Mouse (Mus musculus): Measurements from ENCODE around the gene Pim3.

The Pim3 gene

GRCm38 (mm10) chr15:88837199-88837932, 24.6 kb upstream of the Pim3 start:
- DNase-seq (ENCODE audit: low read depth, low spot score): peak; percentile 69

- DNase-seq (ENCODE audit: low read depth, low spot score): no peak
Measured at GRCm38 (mm10) chr15:88837977-88838376, 24.0 kb upstream of the Pim3 start.

- DNase-seq (ENCODE audit: low read depth, low spot score): no peak
Measured at GRCm38 (mm10) chr15:88839271-88839670, 22.7 kb upstream of the Pim3 start.

GRCm38 (mm10) chr15:88840126-88840525, 21.9 kb upstream of the Pim3 start:
- DNase-seq (ENCODE audit: low read depth, low spot score): no peak

GRCm38 (mm10) chr15:88841160-88841559, 20.8 kb upstream of the Pim3 start:
- no peak for DNase-seq (ENCODE audit: low read depth, low spot score)

GRCm38 (mm10) chr15:88841580-88842299, 20.2 kb upstream of the Pim3 start:
- DNase-seq (ENCODE audit: low read depth, low spot score): no peak

- no peak for DNase-seq (ENCODE audit: low read depth, low spot score)
Measured at GRCm38 (mm10) chr15:88842300-88842673, 19.7 kb upstream of the Pim3 start.

- DNase-seq (ENCODE audit: low read depth, low spot score): no peak
Measured at GRCm38 (mm10) chr15:88843486-88844097, 18.4 kb upstream of the Pim3 start.

- no peak for DNase-seq (ENCODE audit: low read depth, low spot score)
Measured at GRCm38 (mm10) chr15:88844966-88845365, 17.0 kb upstream of the Pim3 start.

- no peak for DNase-seq (ENCODE audit: low read depth, low spot score)
Measured at GRCm38 (mm10) chr15:88848661-88849060, 13.3 kb upstream of the Pim3 start.

GRCm38 (mm10) chr15:88849621-88850020, 12.4 kb upstream of the Pim3 start:
- no peak for DNase-seq (ENCODE audit: low read depth, low spot score)

GRCm38 (mm10) chr15:88850146-88850826, 11.7 kb upstream of the Pim3 start:
- no peak for DNase-seq (ENCODE audit: low read depth, low spot score)

- no peak for DNase-seq (ENCODE audit: low read depth, low spot score)
Measured at GRCm38 (mm10) chr15:88851076-88851475, 10.9 kb upstream of the Pim3 start.

GRCm38 (mm10) chr15:88851507-88852149, 10.4 kb upstream of the Pim3 start:
- DNase-seq (ENCODE audit: low read depth, low spot score): no peak

GRCm38 (mm10) chr15:88853106-88853505, 8.9 kb upstream of the Pim3 start:
- no peak for DNase-seq (ENCODE audit: low read depth, low spot score)

GRCm38 (mm10) chr15:88854119-88854968, 7.6 kb upstream of the Pim3 start:
- DNase-seq (ENCODE audit: low read depth, low spot score): no peak

- DNase-seq (ENCODE audit: low read depth, low spot score): no peak
Measured at GRCm38 (mm10) chr15:88854969-88855830, 6.8 kb upstream of the Pim3 start.

- no peak for DNase-seq (ENCODE audit: low read depth, low spot score)
Measured at GRCm38 (mm10) chr15:88855896-88856417, 6.0 kb upstream of the Pim3 start.

GRCm38 (mm10) chr15:88856613-88857012, 5.4 kb upstream of the Pim3 start:
- no peak for DNase-seq (ENCODE audit: low read depth, low spot score)

- DNase-seq (ENCODE audit: low read depth, low spot score): no peak
Measured at GRCm38 (mm10) chr15:88857361-88857760, 4.6 kb upstream of the Pim3 start.

All from CD4-positive, CD25-positive, alpha-beta regulatory T cell, adult 2 months (primary cell).